10 mouse cellular contexts compared by ENCODE assay signal in genomic region chr2:28639794-28640193, GRCm38 (mm10). TPM values are rescaled to one million over a fixed set of nuclear protein-coding genes. Genes with fewer than 3 reads are reported as not detected.
DNase-seq lines count a peak whose midpoint lies in the region; ATAC-seq and TF ChIP-seq lines count a peak whose summit lies in the region.
"Had no signal": no experiment of that assay in that cellular context is flagged by ENCODE, and none has a peak within 500 bp of the region (broad histone marks: within the 10 kb centered on the region; RNA-seq: fewer than 3 reads in every experiment).

No protein-coding gene starts in this region.

- H3K27me3 ChIP-seq in kidney, embryonic 14.5 days (ENCODE audit: control insufficient read depth, insufficient read depth, low read length): no peaks in the 10 kb centered on the region; the same call in 1 of the 2 replicates
- no peaks in the 10 kb centered on the region for H3K27me3 ChIP-seq in small intestine, adult 2 months (ENCODE audit: control insufficient read depth, insufficient read depth, low read length)
- H3K27me3 ChIP-seq: lung, embryonic 15.5 days; stomach, embryonic 15.5 days had no signal

- peaks cover 11% of the 10 kb centered on the region for H3K4me1 ChIP-seq in kidney, embryonic 14.5 days (ENCODE audit: control insufficient read depth, insufficient read depth, low read length)
- H3K4me1 ChIP-seq in small intestine, adult 2 months (ENCODE audit: control insufficient read depth, insufficient read depth, insufficient read length, low read length): peaks cover 4% of the 10 kb centered on the region; the same call in 1 of the 2 replicates

- TF ChIP-seq POLR2A in small intestine, adult 2 months (IDR thresholded peaks at IDR 0.05; ENCODE audit: low read depth, low read length): no peak

- peak; percentile 73 for DNase-seq in CD4-positive, CD25-positive, alpha-beta regulatory T cell, adult 2 months (ENCODE audit: low read depth, low spot score)
- peak; percentile 27 for DNase-seq in kidney, postnatal 14 days
- peak; percentile 43 for DNase-seq in MEL-GATA-1-ER (ENCODE audit: extremely low read depth, low read depth)
- DNase-seq in embryo, embryonic 11 days: peak; percentile 40

- no peaks in the 10 kb centered on the region for H3K36me3 ChIP-seq in kidney, embryonic 14.5 days (ENCODE audit: control insufficient read depth, insufficient read depth, low read length)
- H3K36me3 ChIP-seq in small intestine, adult 2 months (ENCODE audit: control insufficient read depth, insufficient read depth, low read length): no peaks in the 10 kb centered on the region
- H3K36me3 ChIP-seq: lung, embryonic 15.5 days; stomach, embryonic 15.5 days had no signal

- H3K9me3 ChIP-seq in kidney, embryonic 14.5 days (ENCODE audit: control insufficient read depth, low read length): no peaks in the 10 kb centered on the region
- H3K9me3 ChIP-seq: lung, embryonic 15.5 days; stomach, embryonic 15.5 days had no signal

- H3K4me3 ChIP-seq in kidney, embryonic 14.5 days (ENCODE audit: low read length): no peak overlapping the region
- no peak overlapping the region for H3K4me3 ChIP-seq in small intestine, adult 2 months (ENCODE audit: low read depth, low read length)

- no peak overlapping the region for H3K4me2 ChIP-seq in kidney, embryonic 14.5 days (replicated peaks; ENCODE audit: low read depth, low read length)

- no peak for ATAC-seq in CD4-positive, CD25-positive, alpha-beta regulatory T cell, adult 4 months
- ATAC-seq in kidney, embryonic 14.5 days (ENCODE audit: low FRiP score, low TSS enrichment): no peak
- no peak for ATAC-seq in activated CD4-positive, CD25-positive, alpha-beta regulatory T cell, adult 4 months

- peak; percentile 26; the same call in 1 of the 2 replicates for TF ChIP-seq CTCF in small intestine, adult 2 months (IDR thresholded peaks at IDR 0.05; ENCODE audit: extremely low read depth, insufficient read length, insufficient replicate concordance, low read depth, low read length)

- no peak overlapping the region for H3K9ac ChIP-seq in kidney, embryonic 14.5 days (ENCODE audit: low read depth, low read length)
- H3K9ac ChIP-seq: stomach, embryonic 15.5 days had no signal

- H3K27ac ChIP-seq in kidney, embryonic 14.5 days (ENCODE audit: low read depth, low read length): no peak overlapping the region
- no peak overlapping the region for H3K27ac ChIP-seq in small intestine, adult 2 months (ENCODE audit: insufficient read depth, low read depth, low read length)
- H3K27ac ChIP-seq: lung, embryonic 15.5 days; stomach, embryonic 15.5 days had no signal

- 61% methylated on average over 7 of the region's 7 CpGs for WGBS in kidney, embryonic 14.5 days
- 59% methylated on average over 7 of the region's 7 CpGs for WGBS in small intestine, adult 2 months

RNA-seq across cellular contexts. Expression of gene Tsc1, which starts 1.2 kb away (rescaled TPM):
- polyA plus RNA-seq in CD4-positive, CD25-positive, alpha-beta regulatory T cell, adult 4 months (2017; shearing (Covaris generic)): 10 to 100 TPM; 15.9 to 33.3 TPM
- 14.8 and 22.2 TPM in 2 replicates for polyA plus RNA-seq in kidney, embryonic 14.5 days (2014; fragmentation: Nextera tagmentation; extraction: Ambion mirVana)
- polyA plus RNA-seq in small intestine, adult 2 months (2012; rRNA removed): 3.2 and 7.0 TPM in 2 replicates
- polyA plus RNA-seq in activated CD4-positive, CD25-positive, alpha-beta regulatory T cell, adult 4 months (2017; shearing (Covaris generic)): 10 to 100 TPM; 13.9 to 16.2 TPM

RNA-seq across cellular contexts. Expression of gene Gfi1b, which starts 18.0 kb away (rescaled TPM):
- polyA plus RNA-seq in CD4-positive, CD25-positive, alpha-beta regulatory T cell, adult 4 months (2017; shearing (Covaris generic)): not detected
- polyA plus RNA-seq in kidney, embryonic 14.5 days (2014; fragmentation: Nextera tagmentation; extraction: Ambion mirVana): 0.45 and 0.49 TPM in 2 replicates
- polyA plus RNA-seq in small intestine, adult 2 months (2012; rRNA removed): 1.3 and 1.8 TPM in 2 replicates
- polyA plus RNA-seq in activated CD4-positive, CD25-positive, alpha-beta regulatory T cell, adult 4 months (2017; shearing (Covaris generic)): under 1 TPM; 0.20 to 0.85 TPM

RNA-seq across cellular contexts. Expression of gene Gtf3c5, which starts 56.2 kb away (rescaled TPM):
- polyA plus RNA-seq in CD4-positive, CD25-positive, alpha-beta regulatory T cell, adult 4 months (2017; shearing (Covaris generic)): 10 to 100 TPM; 18.5 to 27.0 TPM
- 31.1 and 35.8 TPM in 2 replicates for polyA plus RNA-seq in kidney, embryonic 14.5 days (2014; fragmentation: Nextera tagmentation; extraction: Ambion mirVana)
- polyA plus RNA-seq in small intestine, adult 2 months (2012; rRNA removed): 7.7 and 13.7 TPM in 2 replicates
- 10 to 100 TPM; 12.5 to 20.3 TPM for polyA plus RNA-seq in activated CD4-positive, CD25-positive, alpha-beta regulatory T cell, adult 4 months (2017; shearing (Covaris generic))

RNA-seq across cellular contexts. Expression of gene Spaca9, which starts 59.7 kb away (rescaled TPM):
- polyA plus RNA-seq in CD4-positive, CD25-positive, alpha-beta regulatory T cell, adult 4 months (2017; shearing (Covaris generic)): not detected
- polyA plus RNA-seq in kidney, embryonic 14.5 days (2014; fragmentation: Nextera tagmentation; extraction: Ambion mirVana): 4.0 and 4.9 TPM in 2 replicates
- polyA plus RNA-seq in small intestine, adult 2 months (2012; rRNA removed): 1.4 TPM in 1 of 2 replicates, not detected in the other
- polyA plus RNA-seq in activated CD4-positive, CD25-positive, alpha-beta regulatory T cell, adult 4 months (2017; shearing (Covaris generic)): 1 to 10 TPM in 1 of 2 experiments, not detected in 1; 1.4 TPM
